Mouse (Mus musculus): ENCODE measurements around the gene Gm867.

Gm867 gene

DNA sequence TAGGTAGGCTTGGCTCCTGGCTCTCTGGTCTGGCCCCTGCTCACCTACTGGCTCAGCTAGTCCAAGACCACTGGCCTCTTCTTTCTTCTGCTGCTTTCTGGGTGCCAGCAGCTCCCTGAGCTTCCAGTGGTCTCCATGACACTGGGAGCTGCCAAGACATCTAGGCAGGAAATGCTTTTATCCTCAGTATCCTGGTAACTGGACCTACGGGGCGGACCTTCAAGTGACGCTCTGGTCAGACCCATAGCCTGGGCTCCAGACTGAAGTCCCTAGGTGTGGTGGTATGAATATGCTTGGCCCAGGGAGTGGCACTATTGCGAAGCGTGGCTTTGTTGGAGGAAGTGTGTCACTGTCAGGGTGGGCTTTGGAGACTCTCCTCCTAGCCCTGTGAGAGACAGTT lies at the start of gene Gm867:
TSS of gene Gm867 (minus strand) at position 153 of the 400 bp plus-strand sequence.
- 86% methylated on average over 5 of the region's 5 CpGs for WGBS

DNA sequence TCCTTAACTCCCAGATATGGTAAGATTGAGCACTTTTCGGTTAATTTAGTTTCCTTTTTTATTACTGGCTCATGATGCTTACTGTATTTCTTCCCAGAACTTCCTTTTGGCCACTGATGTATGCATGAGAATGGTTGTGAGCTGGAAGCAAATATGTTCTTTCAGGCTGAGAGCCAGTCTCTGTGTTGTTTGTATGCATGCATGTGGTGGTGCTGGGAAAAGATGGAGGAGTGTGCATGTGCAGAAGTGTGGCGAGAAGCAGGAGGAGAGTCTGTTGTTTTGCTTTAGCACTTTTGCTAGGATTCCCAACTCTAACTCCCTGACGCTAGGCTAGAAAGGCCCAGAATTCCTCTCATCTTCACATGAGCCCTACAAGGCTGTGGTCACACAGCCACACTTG lies 39.0 kb upstream of the Gm867 start:
- WGBS, result 66% methylated on average over 3 of the region's 3 CpGs

DNA sequence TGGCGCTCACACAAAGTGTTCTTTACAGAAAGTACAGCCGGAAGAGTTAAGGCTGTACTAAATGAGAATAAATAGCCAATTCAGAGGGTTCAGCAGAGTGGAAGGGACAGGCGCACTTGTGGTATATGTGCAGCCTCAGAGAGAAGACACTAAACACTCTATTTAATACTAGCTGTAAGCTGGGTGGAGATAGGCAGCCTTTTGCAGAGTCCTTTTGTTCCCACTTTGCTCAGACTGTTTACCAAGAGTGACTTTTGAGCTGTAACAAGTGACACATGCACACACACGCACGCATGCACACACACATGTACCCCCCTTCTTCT lies 38.3 kb upstream of the Gm867 start:
- WGBS, result 36% methylated on average over 5 of the region's 5 CpGs

DNA sequence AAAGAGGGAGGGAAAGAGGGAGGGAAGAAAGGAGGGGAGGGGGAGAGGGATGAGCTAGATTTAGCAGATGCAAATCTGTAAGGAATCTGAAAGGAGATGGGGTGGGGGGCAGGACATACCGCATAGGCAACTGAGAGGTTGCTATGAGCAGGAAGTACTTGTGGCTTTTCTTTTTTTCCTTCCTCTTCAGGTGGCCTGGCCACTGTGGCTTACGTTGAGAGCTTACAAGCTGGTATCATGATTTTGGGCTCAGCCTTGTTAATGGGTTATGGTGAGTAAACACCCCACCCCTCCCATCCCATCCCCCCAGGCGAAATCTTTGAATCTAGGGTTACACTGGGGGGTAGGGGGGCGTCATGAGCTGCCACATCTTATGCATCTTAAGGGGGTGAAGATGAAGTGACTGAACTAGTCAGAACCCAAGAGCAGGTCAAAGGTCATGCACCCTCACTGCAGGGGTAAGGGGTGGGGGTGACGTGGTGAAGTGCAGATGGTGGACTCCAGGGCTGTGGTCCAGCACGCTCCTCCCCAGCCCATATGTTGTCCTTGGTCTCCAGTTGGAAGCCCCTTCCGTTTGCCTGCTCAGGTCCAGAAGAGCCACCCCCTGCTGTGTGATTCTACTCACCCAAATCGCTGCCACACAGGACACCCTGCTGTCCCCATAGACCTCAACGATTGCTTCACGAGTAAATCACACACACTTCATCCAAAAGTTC lies 37.8 kb upstream of the Gm867 start:
- WGBS, result 42% methylated on average over 10 of the region's 10 CpGs

DNA sequence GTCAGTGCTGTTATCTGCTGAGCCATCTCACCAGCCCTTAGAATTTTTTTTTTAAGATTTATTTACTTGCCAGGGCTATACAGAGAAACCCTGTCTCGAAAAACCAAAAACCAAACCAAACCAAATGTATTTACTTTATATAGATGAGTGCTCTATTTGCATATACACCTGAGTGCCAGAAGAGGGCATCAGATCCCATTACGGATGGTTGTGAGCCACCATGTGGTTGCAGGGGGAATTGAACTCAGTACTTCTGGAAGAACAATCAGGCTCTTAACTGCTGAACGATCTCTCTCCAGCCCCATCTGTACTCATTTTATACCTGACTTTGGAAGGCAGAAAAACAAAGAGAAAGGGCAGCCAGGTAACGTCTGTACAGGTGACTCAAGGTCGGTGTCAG lies 34.7 kb upstream of the Gm867 start:
- 70% methylated on average over 5 of the region's 5 CpGs for WGBS

DNA sequence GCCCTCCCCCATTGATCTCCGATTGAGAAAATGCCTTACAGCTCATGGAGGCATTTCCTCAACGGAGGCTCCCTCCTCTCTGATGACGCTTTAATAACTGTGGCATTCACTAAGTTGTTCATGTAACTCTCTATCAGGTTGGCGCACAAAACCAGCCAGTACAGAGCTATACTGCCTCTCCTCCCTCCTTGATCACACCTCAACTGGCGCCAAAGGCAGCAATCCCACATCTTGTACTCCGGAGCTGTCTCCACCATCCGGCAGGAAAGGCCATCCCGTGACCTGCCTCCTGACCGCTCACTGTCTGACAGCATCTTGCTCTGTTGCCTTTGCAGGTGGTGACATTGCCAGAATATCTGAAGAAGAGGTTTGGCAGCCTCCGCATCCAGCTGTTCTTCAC lies 33.4 kb upstream of the Gm867 start:
- WGBS, result 92% methylated on average over 10 of the region's 10 CpGs

DNA sequence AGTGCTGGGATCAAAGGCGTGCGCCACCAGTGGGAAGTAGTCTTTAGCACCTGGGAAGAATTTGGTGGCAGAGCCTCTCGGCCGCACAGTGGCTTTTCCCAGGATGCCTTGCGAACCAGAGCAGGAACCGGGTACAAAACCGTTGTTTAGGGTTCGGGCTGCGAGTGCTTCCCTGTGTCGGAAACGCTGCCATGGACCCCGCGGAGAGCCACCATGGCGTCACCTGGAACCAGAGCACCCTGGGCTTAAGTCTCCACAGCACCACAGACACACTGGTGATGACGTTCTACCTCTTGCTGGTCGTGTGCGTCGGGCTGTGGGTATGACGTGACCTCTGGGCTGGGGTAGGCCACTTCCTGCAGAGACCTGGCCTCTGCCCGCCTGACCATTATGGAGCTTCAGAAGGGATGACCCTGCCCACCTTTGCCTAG lies 13.9 kb upstream of the Gm867 start, which contains the start of gene Gm5134:
TSS of gene Gm5134 (plus strand) at position 134 of the 431 bp plus-strand sequence.
- 41% methylated on average over 20 of the region's 20 CpGs for WGBS

DNA sequence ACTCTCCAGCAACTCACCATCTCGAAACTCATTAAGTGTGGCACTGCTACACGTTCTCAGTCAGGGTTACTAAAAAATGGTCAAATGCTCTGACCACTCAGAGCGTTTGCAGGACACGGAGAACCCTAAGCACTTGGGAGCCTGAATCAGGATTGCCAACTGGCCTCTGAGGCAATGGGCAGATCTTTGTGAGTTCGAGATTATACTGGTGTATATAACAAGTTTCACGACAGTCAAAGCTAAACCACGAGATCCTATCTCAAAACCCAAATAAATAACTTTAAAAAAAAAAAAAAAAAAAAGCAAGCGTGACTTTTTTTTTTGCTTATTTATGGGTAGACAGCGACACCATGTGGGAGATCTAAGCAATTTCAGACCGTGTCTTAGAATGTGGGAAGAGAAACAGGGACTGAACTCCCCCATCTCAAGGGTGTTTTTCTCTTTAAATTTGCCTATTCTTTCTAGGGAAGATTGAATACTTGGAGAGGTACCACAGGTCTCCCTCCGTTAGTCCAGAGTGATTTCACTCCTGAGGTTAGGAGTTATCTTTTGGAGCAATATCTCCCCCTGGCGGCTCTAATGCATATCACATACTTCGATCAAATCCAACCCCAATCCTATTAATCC lies 11.1 kb upstream of the Gm867 start:
- WGBS, result 2% methylated on average over 13 of the region's 13 CpGs

DNA sequence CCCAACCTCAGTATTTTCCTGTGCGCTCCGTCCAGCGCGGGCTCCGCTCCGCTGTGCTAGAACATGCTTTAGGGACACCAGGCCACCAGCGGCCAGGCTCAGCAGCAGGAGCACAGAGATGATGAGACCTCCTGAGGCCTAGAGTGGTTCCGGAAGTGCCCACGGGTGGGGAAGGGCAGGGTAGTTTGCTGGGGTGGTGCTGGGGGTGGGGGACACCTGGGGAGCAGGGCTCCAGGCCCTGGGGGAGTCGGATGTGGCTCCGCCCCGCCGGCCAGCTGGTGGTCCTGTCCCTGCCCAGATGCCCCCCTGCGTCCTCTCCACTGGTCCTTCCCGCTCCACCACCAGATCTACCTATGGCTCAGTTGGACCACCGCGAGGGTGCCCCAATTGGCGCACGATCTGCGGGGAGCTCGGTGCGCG lies 10.3 kb upstream of the Gm867 start:
- 16% methylated on average over 23 of the region's 23 CpGs for WGBS

DNA sequence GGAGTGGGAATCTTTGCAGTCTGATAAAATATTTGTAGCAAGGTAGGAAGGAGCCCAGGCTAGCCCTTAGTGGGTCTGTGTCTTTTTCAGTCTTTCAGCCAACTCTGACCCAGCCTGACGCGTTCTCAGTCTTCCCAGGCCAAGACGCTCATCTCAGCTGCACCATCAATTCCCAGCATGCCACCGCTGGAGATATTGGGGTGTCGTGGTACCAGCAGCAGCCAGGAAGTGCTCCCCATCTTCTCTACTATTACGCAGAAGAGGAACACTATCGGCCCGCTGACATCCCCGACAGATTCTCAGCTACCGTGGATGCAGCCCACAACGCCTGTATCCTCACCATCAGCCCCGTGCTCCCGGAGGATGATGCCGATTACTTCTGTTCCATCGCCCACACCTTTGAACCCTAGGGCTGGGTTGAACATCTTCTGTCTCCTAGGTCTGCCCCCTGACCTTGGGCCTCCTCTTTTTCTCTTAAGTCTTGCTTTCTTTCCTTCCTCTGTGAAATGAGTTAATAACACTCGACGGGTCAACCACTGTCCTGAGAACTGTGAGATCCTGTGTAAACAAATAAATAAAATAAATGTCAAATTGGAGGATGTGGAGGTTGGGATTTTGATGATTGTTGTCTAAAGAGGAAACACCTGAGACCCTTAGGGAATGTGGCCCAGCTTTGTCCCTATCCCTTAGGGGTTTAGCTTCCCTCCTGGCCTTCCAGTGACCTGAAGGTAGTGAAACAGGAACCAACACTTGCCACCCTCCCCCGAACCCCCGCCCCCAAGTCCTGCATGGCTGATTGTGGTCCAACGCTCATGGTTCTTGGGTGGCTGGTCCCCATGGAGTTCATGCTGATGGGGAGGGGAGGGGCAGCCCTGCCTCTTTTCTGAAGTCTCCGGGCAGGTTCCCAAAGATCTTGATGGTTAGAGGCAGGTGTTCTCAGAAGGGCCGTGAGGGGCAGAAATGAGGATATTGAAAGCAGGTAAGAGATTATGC lies 8.9 kb upstream of the Gm867 start:
- 91% methylated on average over 22 of the region's 22 CpGs for WGBS

DNA sequence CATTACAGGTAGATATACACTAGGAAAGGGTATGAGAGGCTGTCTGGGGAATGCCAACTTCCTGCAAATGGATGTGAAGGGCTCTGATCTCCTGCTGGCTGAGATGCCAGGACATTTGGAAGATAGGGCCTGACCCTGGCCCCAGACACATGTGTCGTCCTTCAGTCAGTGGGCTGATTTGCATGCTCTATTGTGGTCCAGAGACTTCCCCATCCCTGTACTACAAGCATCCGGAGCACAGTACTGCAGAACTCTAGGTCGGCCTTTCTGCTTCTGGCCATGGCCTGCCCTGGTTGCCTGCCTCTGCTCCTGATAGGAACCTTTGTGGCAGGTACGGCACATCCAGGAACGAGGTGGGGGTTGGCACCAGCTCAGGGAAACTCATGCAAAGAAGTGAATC lies 7.6 kb upstream of the Gm867 start:
- WGBS, result 86% methylated on average over 5 of the region's 5 CpGs

DNA sequence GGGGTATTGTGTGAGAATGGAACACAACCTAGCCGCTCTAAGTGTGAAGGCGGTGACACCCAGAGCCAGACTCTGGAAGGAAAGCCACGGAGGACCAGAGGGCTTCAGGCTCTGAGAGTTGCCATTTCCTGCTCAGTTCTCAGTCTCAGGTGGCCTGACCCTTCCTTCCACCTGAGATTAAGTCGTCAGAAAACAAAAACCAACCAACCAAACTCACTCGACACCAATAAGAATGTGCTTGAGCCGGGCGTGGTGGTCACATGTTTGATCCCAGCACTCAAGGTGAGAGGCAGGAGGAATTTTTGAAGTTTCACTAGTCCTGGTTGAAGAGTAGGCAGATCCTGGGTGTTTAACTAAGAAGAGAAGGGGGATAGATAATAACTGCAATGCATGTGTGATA lies 5.4 kb upstream of the Gm867 start:
- WGBS, result 88% methylated on average over 7 of the region's 7 CpGs

DNA sequence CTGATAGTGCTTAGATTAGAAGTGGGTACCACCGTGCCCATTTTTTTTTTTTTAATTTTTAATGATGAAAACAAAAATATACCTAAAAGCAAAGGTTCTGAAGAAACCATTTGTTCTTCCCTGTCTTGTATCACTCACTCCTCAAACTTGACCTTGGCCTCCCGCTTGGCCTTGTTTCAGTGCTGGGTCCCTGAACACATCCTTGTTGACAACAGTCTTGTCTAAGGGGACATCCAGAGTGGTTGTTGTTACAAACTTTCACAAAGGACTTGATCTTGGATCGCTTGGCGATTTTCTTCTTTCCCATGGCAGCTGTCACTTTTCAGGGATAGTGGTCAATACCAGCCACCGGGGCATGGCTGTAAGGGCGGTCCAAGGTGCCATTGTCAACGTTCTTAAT lies 4.7 kb upstream of the Gm867 start:
- WGBS, result 93% methylated on average over 7 of the region's 7 CpGs

DNA sequence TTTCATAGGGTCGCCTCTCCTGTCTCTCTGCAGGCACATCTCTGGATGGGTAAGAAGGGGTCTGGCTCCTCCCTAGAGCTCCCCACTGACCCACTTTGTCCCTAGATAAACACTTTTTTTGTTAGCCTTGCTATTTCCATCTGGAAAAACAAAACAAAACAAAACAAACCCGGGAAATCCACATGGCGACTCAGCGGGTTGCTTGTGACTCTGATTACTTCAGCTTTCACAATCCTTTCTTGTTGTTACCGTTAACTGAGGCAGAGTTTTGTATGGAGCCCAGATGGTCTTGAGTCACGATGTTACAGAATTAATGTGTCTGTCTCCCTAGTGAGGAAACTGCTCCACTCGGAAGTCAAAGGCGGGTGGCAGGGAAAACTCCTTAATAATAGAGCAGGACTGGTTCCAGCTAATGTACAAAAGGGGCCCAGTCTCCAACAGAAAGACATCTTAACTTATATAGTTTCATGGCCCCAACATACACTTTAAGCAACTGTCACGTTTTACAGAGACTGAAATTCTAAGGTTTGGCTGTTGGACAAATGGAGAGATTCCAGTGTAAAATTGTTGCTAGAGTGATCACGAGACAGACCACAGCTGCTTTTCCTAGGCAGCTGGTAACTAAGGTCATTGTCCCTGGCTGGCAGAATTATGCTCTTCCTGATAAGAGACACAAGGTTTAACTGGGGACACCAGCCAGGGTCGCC lies 3.7 kb upstream of the Gm867 start:
- 24% methylated on average over 11 of the region's 11 CpGs for WGBS

DNA sequence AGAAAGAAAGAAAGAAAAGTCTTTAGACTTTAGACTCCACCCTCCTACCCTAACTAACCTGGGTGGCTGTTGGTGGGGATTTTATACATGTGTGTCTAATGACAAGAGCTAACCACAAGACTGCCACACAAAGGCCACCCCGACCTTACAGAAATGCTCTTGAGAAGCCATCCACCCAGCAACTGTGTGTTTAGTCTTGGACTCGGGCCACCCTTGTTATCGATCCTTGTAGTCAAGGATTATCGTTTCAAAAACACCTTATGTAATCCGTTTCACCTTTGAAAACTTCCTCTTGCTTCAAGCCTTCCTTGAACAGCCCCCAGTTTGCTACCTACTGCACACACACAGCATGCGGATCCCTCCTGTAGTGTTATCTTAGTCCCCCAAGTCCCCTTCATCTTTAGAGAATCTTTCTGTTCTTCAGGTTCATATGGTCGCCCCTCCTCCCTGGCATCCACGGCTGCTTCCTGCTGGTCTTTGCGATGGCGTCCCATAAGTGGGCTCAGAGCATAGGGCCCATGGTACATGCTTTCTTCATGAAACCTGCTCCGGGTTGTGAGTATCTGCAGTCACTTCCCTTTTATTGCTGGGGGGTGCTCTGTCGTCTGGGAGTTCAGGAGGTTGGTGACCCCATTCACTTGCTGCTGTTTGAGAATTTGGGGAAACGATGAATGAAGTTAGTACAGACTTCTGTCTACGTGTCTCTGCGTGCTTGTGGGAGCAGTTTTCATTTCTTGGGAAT lies 2.4 kb upstream of the Gm867 start, which contains the start of gene Vpreb3:
TSS of gene Vpreb3 (plus strand) at position 322 of the 742 bp plus-strand sequence.
- WGBS, result 91% methylated on average over 15 of the region's 15 CpGs

DNA sequence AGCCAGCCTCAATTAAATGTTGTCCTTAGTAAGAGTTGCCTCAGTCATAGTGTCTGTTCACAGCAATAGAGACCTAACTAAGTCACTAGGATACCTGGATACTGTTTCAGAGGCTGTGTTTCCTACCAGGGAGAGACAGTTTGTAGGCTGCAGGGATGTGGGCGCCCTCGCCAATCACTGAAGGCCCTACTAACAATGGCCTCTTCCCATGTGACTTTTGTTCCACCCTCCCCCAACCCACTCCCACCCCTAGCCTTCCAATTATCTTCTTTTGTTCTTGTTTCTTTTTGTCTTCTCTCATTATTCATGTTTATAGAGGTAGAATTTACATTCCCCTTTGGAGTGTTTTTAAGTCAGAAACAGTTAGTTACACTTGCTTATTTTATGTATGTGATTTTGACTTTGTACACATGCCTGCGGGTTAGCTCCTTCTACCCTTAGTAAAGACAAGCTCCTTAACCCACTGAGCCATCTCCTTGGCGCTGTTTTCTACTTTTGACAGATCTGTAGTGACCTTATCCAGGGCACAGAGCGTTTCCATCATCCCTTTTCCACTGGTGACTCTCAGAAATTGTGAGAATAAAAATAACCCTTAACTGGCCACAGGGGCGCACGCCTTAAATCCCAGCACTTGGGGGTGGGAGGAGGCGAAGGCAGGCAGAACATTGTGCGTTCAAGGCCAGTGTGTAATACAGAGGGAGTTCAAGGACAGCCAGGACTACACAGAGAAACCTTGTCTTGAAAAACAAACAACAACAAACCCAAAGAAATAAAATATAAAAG lies 761 bp upstream of the Gm867 start:
- 79% methylated on average over 9 of the region's 9 CpGs for WGBS

DNA sequence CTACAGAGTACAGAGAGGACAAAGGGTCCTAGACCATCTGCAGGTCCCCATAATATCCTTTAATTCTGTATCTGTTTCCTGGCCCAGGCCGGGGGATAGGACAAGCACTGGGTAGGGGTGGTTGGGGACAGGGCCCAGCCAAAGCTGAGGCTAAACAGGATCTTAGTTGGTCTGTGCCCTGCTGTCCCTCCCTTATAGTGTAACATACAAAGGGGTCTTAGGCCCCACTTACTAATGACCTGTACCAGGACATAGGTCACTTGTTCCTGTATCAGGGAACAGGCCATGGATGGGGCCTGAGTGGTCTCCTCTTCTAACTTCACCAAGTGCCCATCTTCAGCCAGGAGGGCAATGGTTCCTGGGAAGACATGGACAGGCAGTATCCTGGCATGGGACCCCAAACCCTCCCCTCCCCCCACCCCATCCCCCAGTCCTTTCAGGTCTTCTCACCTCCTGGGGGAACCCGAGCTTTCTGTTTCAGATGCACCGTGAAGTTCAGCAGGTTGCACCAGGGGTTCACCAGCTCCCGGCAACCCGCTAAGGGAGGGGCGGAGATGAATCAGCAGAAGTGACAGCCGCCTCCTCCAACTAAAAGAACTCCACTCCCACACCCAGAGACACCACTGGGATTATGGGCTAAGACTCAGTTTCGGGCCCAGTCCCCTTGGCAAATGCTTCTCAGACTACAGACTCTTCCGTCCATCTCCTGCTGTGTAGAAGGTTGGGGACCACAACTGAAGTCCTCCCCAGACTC lies 814 bp downstream of the Gm867 start:
- 38% methylated on average over 9 of the region's 9 CpGs for WGBS

DNA sequence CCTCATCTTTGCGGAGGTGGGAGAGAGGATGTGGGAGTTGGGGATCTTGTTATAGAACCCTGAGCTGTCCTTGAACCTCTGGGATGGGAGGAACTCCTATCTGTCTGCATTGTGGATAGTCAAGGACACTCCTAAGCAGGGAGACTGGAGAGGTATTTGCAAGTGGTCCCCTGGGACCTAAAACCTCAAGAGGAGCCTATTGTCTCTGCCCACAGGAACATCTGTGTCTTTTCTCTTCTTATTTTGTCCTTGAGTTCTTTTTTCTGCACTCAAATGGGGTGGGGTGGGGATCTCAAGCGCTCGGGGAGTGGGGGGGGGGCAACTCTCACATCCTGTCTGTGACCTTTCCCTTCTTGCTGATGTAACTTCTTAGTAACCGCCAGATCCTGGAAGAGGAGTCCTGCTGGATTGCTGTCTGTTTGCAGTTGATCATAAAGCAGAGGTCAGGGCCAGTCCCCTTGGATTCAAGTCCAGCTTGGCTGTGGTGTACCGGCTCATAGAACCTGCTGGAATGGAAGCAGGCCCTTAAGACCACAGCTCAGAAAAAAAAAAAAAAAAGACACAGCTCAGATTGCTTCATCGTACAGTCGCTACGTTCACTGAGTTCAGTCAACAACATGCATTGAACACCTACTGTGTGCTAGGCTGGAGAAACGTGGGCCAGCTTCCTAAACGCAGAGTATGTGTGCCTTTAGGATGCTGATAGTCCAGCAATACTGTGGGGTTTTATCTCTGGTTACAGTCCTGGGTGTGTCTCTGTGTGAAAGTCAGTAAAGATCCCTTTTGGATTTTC lies 2.4 kb downstream of the Gm867 start:
- WGBS, result 64% methylated on average over 10 of the region's 10 CpGs
